ENCODE assay signal across 8 mouse cellular contexts in the genomic region with DNA sequence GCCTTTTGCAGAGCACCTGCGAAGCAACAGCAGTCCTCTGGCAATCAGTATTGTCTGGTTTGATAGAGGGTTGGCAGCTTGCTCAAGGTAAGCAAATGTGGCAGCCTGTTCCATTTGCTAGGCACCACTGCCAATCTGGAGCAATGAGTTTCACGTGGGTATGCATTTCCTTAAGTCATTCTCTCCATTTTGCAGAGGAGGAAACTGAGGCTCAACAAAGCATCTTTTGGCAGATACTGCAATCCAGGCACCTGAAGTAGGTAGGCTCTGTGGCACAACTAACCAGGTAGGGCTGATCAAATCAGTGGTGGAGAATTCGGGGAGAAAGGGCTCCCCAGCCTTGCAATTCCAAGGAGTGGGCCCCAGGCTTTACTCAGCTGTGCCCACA. TPM values are rescaled to one million over a fixed set of nuclear protein-coding genes. Genes with fewer than 3 reads are reported as not detected.
DNase-seq lines count a peak whose midpoint lies in the region; ATAC-seq and TF ChIP-seq lines count a peak whose summit lies in the region.

A gene (plus strand): TSS at position 50 of the 388 bp plus-strand sequence.

- H3K4me1 ChIP-seq in lung, adult 2 months (ENCODE audit: control insufficient read depth, insufficient read depth, low read length) = peaks cover 17% of the 10 kb centered on the region
- peaks cover 36% of the 10 kb centered on the region for H3K4me1 ChIP-seq in embryonic facial prominence, embryonic 15.5 days
- peaks cover 6% of the 10 kb centered on the region; the same call in 1 of the 2 replicates for H3K4me1 ChIP-seq in hindbrain, postnatal 0 days (ENCODE audit: insufficient read depth, low read length)
- H3K4me1 ChIP-seq in midbrain, embryonic 10.5 days = peaks cover 30% of the 10 kb centered on the region

- H3K9ac ChIP-seq in embryonic facial prominence, embryonic 15.5 days = peak within 1 kb of the TSS; percentile 74
- H3K9ac ChIP-seq in hindbrain, postnatal 0 days (replicated peaks; ENCODE audit: low read length) = peak within 1 kb of the TSS; percentile 94

- no peaks in the 10 kb centered on the region for H3K36me3 ChIP-seq in embryonic facial prominence, embryonic 15.5 days
- no peaks in the 10 kb centered on the region for H3K36me3 ChIP-seq in hindbrain, postnatal 0 days (ENCODE audit: insufficient read depth, low read length)
- no peaks in the 10 kb centered on the region for H3K36me3 ChIP-seq in midbrain, embryonic 10.5 days

- H3K27me3 ChIP-seq in embryonic facial prominence, embryonic 15.5 days = no peaks in the 10 kb centered on the region
- H3K27me3 ChIP-seq in hindbrain, postnatal 0 days (ENCODE audit: insufficient read depth, low read length) = no peaks in the 10 kb centered on the region
- H3K27me3 ChIP-seq in midbrain, embryonic 10.5 days (ENCODE audit: low read depth, poor library complexity, severe bottlenecking) = peaks cover 43% of the 10 kb centered on the region

- peak within 1 kb of the TSS; percentile 81 for H3K4me3 ChIP-seq in lung, adult 2 months (replicated peaks; ENCODE audit: extremely low read depth, low read depth, low read length)
- peak within 1 kb of the TSS; percentile 83 for H3K4me3 ChIP-seq in embryonic facial prominence, embryonic 15.5 days (replicated peaks)
- H3K4me3 ChIP-seq in hindbrain, postnatal 0 days (ENCODE audit: low read length) = peak within 1 kb of the TSS; percentile 74
- H3K4me3 ChIP-seq in midbrain, embryonic 10.5 days = peak within 1 kb of the TSS; percentile 79

- 36% methylated on average over 3 of the region's 3 CpGs for WGBS in lung, adult 2 months
- WGBS in embryonic facial prominence, embryonic 15.5 days = 30% methylated on average over 3 of the region's 3 CpGs
- 30% methylated on average over 3 of the region's 3 CpGs for WGBS in hindbrain, postnatal 0 days
- 21% methylated on average over 3 of the region's 3 CpGs for WGBS in midbrain, embryonic 10.5 days

- peak within 1 kb of the TSS; percentile 90 for H3K27ac ChIP-seq in embryonic facial prominence, embryonic 15.5 days (replicated peaks)
- H3K27ac ChIP-seq in hindbrain, postnatal 0 days = peak within 1 kb of the TSS; percentile 94
- peak within 1 kb of the TSS; percentile 89 for H3K27ac ChIP-seq in midbrain, embryonic 10.5 days (replicated peaks)

- DNase-seq in lung, adult 2 months = no peak
- no peak for DNase-seq in lung, postnatal 14 days
- no peak for DNase-seq in hindbrain, postnatal 0 days (ENCODE audit: low spot score)
- no peak for DNase-seq in midbrain, embryonic 10.5 days (ENCODE audit: low spot score)
- DNase-seq in frontal cortex, postnatal 10 days (ENCODE audit: low spot score in 2 of 2) = no peak
- DNase-seq in natural killer cell, adult 2 months (ENCODE audit: low spot score in 2 of 2) = no peak

- no peak for TF ChIP-seq POLR2A in lung, adult 2 months (IDR thresholded peaks at IDR 0.05; ENCODE audit: borderline replicate concordance, extremely low read depth, low read depth, low read length)

- peak within 1 kb of the TSS; percentile 97 for H3K4me2 ChIP-seq in embryonic facial prominence, embryonic 15.5 days (replicated peaks)
- peak within 1 kb of the TSS; percentile 85 for H3K4me2 ChIP-seq in hindbrain, postnatal 0 days (ENCODE audit: low read depth, low read length)

- H3K9me3 ChIP-seq in embryonic facial prominence, embryonic 15.5 days (replicated peaks) = no peaks in the 10 kb centered on the region
- no peaks in the 10 kb centered on the region for H3K9me3 ChIP-seq in hindbrain, postnatal 0 days (ENCODE audit: low read length)
- H3K9me3 ChIP-seq in midbrain, embryonic 10.5 days (replicated peaks) = no peaks in the 10 kb centered on the region

- no peak for ATAC-seq in embryonic facial prominence, embryonic 15.5 days (ENCODE audit: insufficient number of reproducible peaks, low FRiP score, low TSS enrichment, low read depth)
- ATAC-seq in hindbrain, postnatal 0 days = no peak
- no peak for ATAC-seq in activated CD4-positive, CD25-positive, alpha-beta regulatory T cell, adult 4 months

- no peak for TF ChIP-seq CTCF in lung, adult 2 months (IDR thresholded peaks at IDR 0.05; ENCODE audit: insufficient read depth, low read length)
- no peak for TF ChIP-seq CTCF in hindbrain, postnatal 0 days (IDR thresholded peaks at IDR 0.05; ENCODE audit: low read depth)

RNA-seq across cellular contexts. Expression of the gene that starts here (rescaled TPM):
- 77.6 and 84.6 TPM in 2 replicates for polyA plus RNA-seq in lung, adult 2 months (2012; rRNA removed)
- polyA plus RNA-seq in embryonic facial prominence, embryonic 15.5 days (2015; fragmentation: Nextera tagmentation; extraction: Ambion mirVana) = 9.4 and 13.2 TPM in 2 replicates
- 107 and 132 TPM in 2 replicates for total RNA-seq in hindbrain, postnatal 0 days (2014; rRNA removed)
- polyA plus RNA-seq in hindbrain, postnatal 0 days (2015; fragmentation: Nextera tagmentation; extraction: Ambion mirVana) = 79.7 and 82.9 TPM in 2 replicates
- 6.7 and 8.6 TPM in 2 replicates for polyA plus RNA-seq in midbrain, embryonic 10.5 days (2016; fragmentation: Nextera tagmentation; extraction: Ambion mirVana)
- under 1 TPM in 1 of 2 experiments, not detected in 1; 0.51 TPM for polyA plus RNA-seq in activated CD4-positive, CD25-positive, alpha-beta regulatory T cell, adult 4 months (2017; shearing (Covaris generic))
